Mouse (Mus musculus): Measurements from ENCODE around the gene N4bp2.

DNA sequence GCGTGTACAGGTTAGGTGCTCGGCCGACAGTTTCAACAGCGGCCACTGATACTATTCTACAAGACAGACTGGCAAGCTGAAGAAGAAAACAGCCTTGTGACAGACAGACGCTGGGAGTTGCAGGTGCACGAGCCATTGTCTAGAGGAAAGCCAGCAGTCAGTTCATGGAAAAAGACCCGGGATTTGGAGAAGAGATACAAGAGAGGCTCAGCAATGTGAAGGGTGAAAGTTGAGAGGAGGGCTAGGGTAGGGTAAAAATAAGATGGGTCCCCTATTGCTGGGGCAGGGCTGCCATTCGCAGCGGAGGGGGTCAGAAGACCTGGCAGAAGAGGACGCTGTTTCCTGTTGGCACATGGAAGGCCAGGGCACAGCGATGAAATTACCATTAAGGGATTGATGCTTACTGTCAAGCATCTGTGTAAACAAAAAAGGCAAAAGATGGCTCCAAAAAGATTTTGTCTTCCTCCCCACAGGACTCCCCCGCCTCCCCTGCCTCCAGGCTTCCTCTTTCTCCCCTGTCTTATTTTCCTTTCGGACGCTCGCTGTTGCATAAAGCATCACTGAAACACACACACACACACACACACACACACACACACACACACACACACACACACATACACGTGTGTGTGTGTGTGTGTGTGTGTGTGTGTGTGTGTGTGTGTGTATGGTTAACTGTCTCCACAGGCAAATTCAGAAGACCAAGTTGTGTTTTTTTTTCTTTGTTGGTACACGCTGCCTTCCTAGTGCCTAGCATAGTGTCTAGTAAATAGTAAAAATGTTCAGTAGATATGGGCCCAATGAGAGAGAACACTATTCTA is 93.5 kb downstream of the N4bp2 start:
- TF ChIP-seq POLR2AphosphoS5 (IDR thresholded peaks at IDR 0.05; ENCODE audit: borderline replicate concordance, low read depth, low read length), result no peak
- TF ChIP-seq TCF12 (IDR thresholded peaks at IDR 0.05; ENCODE audit: low read depth, low read length), result no peak
- no peak for TF ChIP-seq CTCF (IDR thresholded peaks at IDR 0.05 in 2 of 3, conservative IDR thresholded peaks at IDR 0.05 in 1 of 3; ENCODE audit: control insufficient read depth in 1 of 3, insufficient read depth in 1 of 3, low read depth in 2 of 3, low read length in 3 of 3, poor library complexity in 1 of 3, severe bottlenecking in 1 of 3)
- TF ChIP-seq POLR2A (IDR thresholded peaks at IDR 0.05; ENCODE audit: control insufficient read depth in 1 of 2, insufficient read depth in 1 of 2, low read depth in 1 of 2, low read length in 2 of 2, poor library complexity in 1 of 2), result no peak
- no peak for TF ChIP-seq ZNF384 (IDR thresholded peaks at IDR 0.05; ENCODE audit: low read depth, low read length)
- no peak for TF ChIP-seq E2F4 (IDR thresholded peaks at IDR 0.05; ENCODE audit: borderline replicate concordance, low read depth, low read length)

All from MEL (cell line).